ENCODE assay signal across 7 mouse cellular contexts in genomic region chr13:32802259-32803081, GRCm38 (mm10). TPM values are rescaled to one million over a fixed set of nuclear protein-coding genes. Genes with fewer than 3 reads are reported as not detected.
DNase-seq lines count a peak whose midpoint lies in the region; ATAC-seq lines count a peak whose summit lies in the region.

Gene D930007J09Rik, minus strand, starts transcription at chr13:32802849.

- intact Hi-C loops in left cerebral cortex, postnatal 36 days (cut with DNase I): loop anchor here (10.0 kb wide), 1 partner anchor 1008 kb away; no protein-coding TSS in a partner anchor

- peak; percentile 0 for ATAC-seq in activated CD4-positive, CD25-positive, alpha-beta regulatory T cell, adult 4 months
- ATAC-seq in frontal cortex, adult (ENCODE audit: low TSS enrichment): peak; percentile 48
- ATAC-seq in megakaryocyte-erythroid progenitor cell, adult 5-6 weeks (replicated peaks; ENCODE audit: low FRiP score, low TSS enrichment, poor library complexity, severe bottlenecking): peak; percentile 20; the same call in 1 of the 2 replicates

- DNase-seq in cerebellum, adult 8-10 months: peak; percentile 51
- peak; percentile 66 for DNase-seq in induced T-regulatory cell, adult 2 months (ENCODE audit: low read depth)
- DNase-seq in left cerebral cortex, postnatal 36 days (ENCODE audit: low spot score in 2 of 2): peak; percentile 64 to 76
- peak; percentile 54 for DNase-seq in right cerebral cortex, postnatal 4 days

RNA-seq across cellular contexts. Expression of gene D930007J09Rik, which starts in this region (rescaled TPM):
- not detected for polyA plus RNA-seq in activated CD4-positive, CD25-positive, alpha-beta regulatory T cell, adult 4 months (2017; shearing (Covaris generic))
- under 1 TPM in 1 of 2 experiments, not detected in 1; 0.99 TPM for total RNA-seq in left cerebral cortex, postnatal 36 days (2021)
- total RNA-seq in megakaryocyte-erythroid progenitor cell, adult 5-6 weeks (2014; fragmentation: Nextera tagmentation): not detected in 2 replicates
- total RNA-seq in megakaryocyte-erythroid progenitor cell, adult 5-6 weeks (2017): not detected in 2 replicates

Comparison
In these comparisons a context has a peak if more than half of its experiments do, and no peak if none do; other contexts are left out.
1. Peak in every context shown above with its lines: DNase-seq and ATAC-seq.
2. Peak in ATAC-seq in activated CD4-positive, CD25-positive, alpha-beta regulatory T cell, adult 4 months; RNA of the gene not detected or under 1 TPM.
3. Peak in DNase-seq in left cerebral cortex, postnatal 36 days; RNA of the gene not detected or under 1 TPM.
4. Peak in ATAC-seq in megakaryocyte-erythroid progenitor cell, adult 5-6 weeks; RNA of the gene not detected or under 1 TPM.